In the genomic region with DNA sequence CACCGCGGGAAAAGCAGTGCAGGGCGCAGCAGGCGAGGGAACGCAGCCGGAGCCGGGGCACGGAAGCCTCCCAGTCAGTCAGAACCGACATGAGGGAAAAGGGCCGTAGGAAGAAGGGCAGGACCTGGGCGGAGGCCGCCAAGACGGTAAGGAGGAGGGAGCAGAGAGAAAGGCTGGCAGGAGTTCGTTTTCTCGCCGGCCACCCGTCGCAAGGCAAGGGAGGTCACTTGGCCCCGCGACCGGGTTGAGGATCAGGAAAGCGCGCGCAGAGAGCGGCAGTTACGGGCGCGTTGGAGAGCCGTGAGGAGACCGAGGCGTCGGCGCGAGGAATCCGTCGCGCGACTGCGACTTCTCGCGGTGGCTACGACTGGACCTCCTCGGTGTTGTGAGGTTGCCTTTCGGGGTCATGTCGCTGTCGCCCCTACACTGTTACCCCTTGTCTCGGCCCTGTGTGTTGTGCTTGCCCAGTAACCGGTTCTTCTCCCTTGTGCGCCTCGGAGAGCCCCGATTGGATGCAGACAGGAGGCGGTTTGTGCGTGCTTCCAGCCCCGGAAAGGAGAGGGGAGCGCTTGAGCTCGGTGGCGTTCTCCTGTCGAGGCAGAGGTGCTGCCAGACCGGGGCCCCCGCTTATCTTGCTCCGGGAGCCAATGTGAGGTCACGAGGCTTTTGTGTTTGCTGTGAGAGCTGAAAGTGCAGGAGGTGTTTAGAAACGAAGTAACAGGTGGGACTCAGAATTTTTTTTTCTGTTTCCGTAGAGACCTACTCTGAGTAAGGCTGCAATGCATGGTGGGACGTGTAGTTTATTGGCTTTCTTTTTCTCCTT, we compare ENCODE assay signal across 8 mouse cellular contexts. TPM values are rescaled to one million over a fixed set of nuclear protein-coding genes. Genes with fewer than 3 reads are reported as not detected.
DNase-seq lines count a peak whose midpoint lies in the region; ATAC-seq and TF ChIP-seq lines count a peak whose summit lies in the region.

No protein-coding gene starts in this region.

- H3K9ac ChIP-seq in heart, embryonic 13.5 days: peak overlapping the region; percentile 98
- peak overlapping the region; percentile 98 for H3K9ac ChIP-seq in kidney, postnatal 0 days (ENCODE audit: low read depth, low read length)
- peak overlapping the region; percentile 99 for H3K9ac ChIP-seq in liver, embryonic 12.5 days

- no peaks in the 10 kb centered on the region for H3K27me3 ChIP-seq in heart, embryonic 13.5 days (replicated peaks)
- no peaks in the 10 kb centered on the region for H3K27me3 ChIP-seq in kidney, postnatal 0 days (ENCODE audit: insufficient read depth, low read length)
- no peaks in the 10 kb centered on the region for H3K27me3 ChIP-seq in liver, embryonic 12.5 days (replicated peaks)
- no peaks in the 10 kb centered on the region for H3K27me3 ChIP-seq in splenic B cell, adult 2 months (ENCODE audit: control insufficient read depth, insufficient read depth, low read length, poor library complexity, severe bottlenecking)

- ATAC-seq in CD4-positive, CD25-positive, alpha-beta regulatory T cell, adult 4 months: peak; percentile 60
- peak; percentile 25; the same call in 1 of the 2 replicates for ATAC-seq in heart, embryonic 13.5 days (ENCODE audit: extremely low read depth, insufficient number of reproducible peaks, low FRiP score, low TSS enrichment)
- peak; percentile 63 for ATAC-seq in kidney, postnatal 0 days (replicated peaks; ENCODE audit: low FRiP score, low read depth)
- ATAC-seq in liver, embryonic 12.5 days: peak; percentile 58

- TF ChIP-seq CTCF in kidney, postnatal 0 days (IDR thresholded peaks at IDR 0.05; ENCODE audit: low read depth): no peak

- no peaks in the 10 kb centered on the region for H3K9me3 ChIP-seq in heart, embryonic 13.5 days
- H3K9me3 ChIP-seq in kidney, postnatal 0 days (replicated peaks; ENCODE audit: low read length): no peaks in the 10 kb centered on the region
- H3K9me3 ChIP-seq in liver, embryonic 12.5 days (replicated peaks): no peaks in the 10 kb centered on the region

- peak; percentile 71 for DNase-seq in c-Kit-negative CD71-positive TER-119-positive erythroid progenitor cells, embryonic 14.5 days (ENCODE audit: low read depth, low spot score)
- peak; percentile 39 for DNase-seq in fibroblast of lung, adult 2 months (ENCODE audit: low read depth)
- DNase-seq in kidney, postnatal 0 days (ENCODE audit: low spot score): peak; percentile 84
- peak; percentile 80 for DNase-seq in naive thymus-derived CD4-positive, alpha-beta T cell, adult 2 months (ENCODE audit: low read depth)
- DNase-seq in splenic B cell, adult 2 months (ENCODE audit: low read depth, low spot score): peak; percentile 72

- H3K4me3 ChIP-seq in heart, embryonic 13.5 days: peak overlapping the region; percentile 83
- H3K4me3 ChIP-seq in kidney, postnatal 0 days (replicated peaks; ENCODE audit: low read depth, low read length): peak overlapping the region; percentile 79
- peak overlapping the region; percentile 98 for H3K4me3 ChIP-seq in liver, embryonic 12.5 days

- H3K4me2 ChIP-seq in heart, embryonic 13.5 days: peak overlapping the region; percentile 75
- H3K4me2 ChIP-seq in kidney, postnatal 0 days (ENCODE audit: low read length): peak overlapping the region; percentile 72
- peak overlapping the region; percentile 87 for H3K4me2 ChIP-seq in liver, embryonic 12.5 days

- WGBS in heart, embryonic 13.5 days: under 1% methylated on average over 65 of the region's 65 CpGs
- WGBS in kidney, postnatal 0 days: under 1% methylated on average over 63 of the region's 65 CpGs
- under 1% methylated on average over 65 of the region's 65 CpGs for WGBS in liver, embryonic 12.5 days (ENCODE audit: insufficient replicate concordance)

- H3K4me1 ChIP-seq in heart, embryonic 13.5 days: peaks cover 50% of the 10 kb centered on the region
- H3K4me1 ChIP-seq in kidney, postnatal 0 days (replicated peaks; ENCODE audit: insufficient read depth, low read length): peaks cover 6% of the 10 kb centered on the region
- peaks cover 59% of the 10 kb centered on the region for H3K4me1 ChIP-seq in liver, embryonic 12.5 days

- peak overlapping the region; percentile 99 for H3K27ac ChIP-seq in heart, embryonic 13.5 days (replicated peaks)
- peak overlapping the region; percentile 98 for H3K27ac ChIP-seq in kidney, postnatal 0 days
- H3K27ac ChIP-seq in liver, embryonic 12.5 days: peak overlapping the region; percentile 99

- peaks cover 12% of the 10 kb centered on the region for H3K36me3 ChIP-seq in heart, embryonic 13.5 days
- no peaks in the 10 kb centered on the region for H3K36me3 ChIP-seq in kidney, postnatal 0 days (ENCODE audit: insufficient read depth, low read length)
- H3K36me3 ChIP-seq in liver, embryonic 12.5 days: peaks cover 20% of the 10 kb centered on the region
- H3K36me3 ChIP-seq in splenic B cell, adult 2 months (ENCODE audit: control insufficient read depth, insufficient read depth, low read length, poor library complexity, severe bottlenecking): peaks cover 3% of the 10 kb centered on the region; the same call in 1 of the 2 replicates

RNA-seq across cellular contexts. Expression of gene Asxl2, which starts 0.6 kb away (rescaled TPM):
- polyA plus RNA-seq in CD4-positive, CD25-positive, alpha-beta regulatory T cell, adult 4 months (2017; shearing (Covaris generic)): 10 to 100 TPM; 55.6 to 64.8 TPM
- 14.2 and 15.2 TPM in 2 replicates for polyA plus RNA-seq in heart, embryonic 13.5 days (2015; fragmentation: Nextera tagmentation; extraction: Ambion mirVana)
- polyA plus RNA-seq in kidney, postnatal 0 days (2015; fragmentation: Nextera tagmentation; extraction: Ambion mirVana): 9.6 and 10.5 TPM in 2 replicates
- 15.4 and 16.7 TPM in 2 replicates for polyA plus RNA-seq in liver, embryonic 12.5 days (2016; fragmentation: Nextera tagmentation; extraction: Ambion mirVana)

Comparison
In these comparisons a context has a peak if more than half of its experiments do, and no peak if none do; other contexts are left out.
1. Peak in every context shown above with its lines: DNase-seq, ATAC-seq, H3K4me3 ChIP-seq and H3K27ac ChIP-seq.